Mouse (Mus musculus) CH12.LX (cell line): ENCODE results near the gene Elovl5. TPM values are rescaled to one million over a fixed set of nuclear protein-coding genes. Genes with fewer than 3 reads are reported as not detected.

Experiments used
- DNase-seq: peaks from one replicate; pipeline ENCODE4 v3.0.0-alpha.2; 2013; ENCODE audit errors: extremely low read depth
- H3K27ac ChIP-seq: 2 replicates; pipeline ENCODE4 v1.5.1; 2012; ENCODE audit warnings: low read depth, mild to moderate bottlenecking, control low read depth, moderate library complexity; ENCODE audit not compliant: insufficient read depth
- H3K27me3 ChIP-seq: replicated peaks from 2 replicates; pipeline ENCODE3; 2012; ENCODE audit warnings: inconsistent platforms
- H3K36me3 ChIP-seq, 2 experiments: replicated peaks in 1 of 2; 2 replicates each; pipeline versions ENCODE3 to v1.6.1; 2012; ENCODE audit warnings: inconsistent platforms in 1 of 2, low read length in 1 of 2, mild to moderate bottlenecking in 1 of 2, mixed read lengths in 1 of 2, moderate library complexity in 1 of 2; ENCODE audit not compliant: control insufficient read depth in 1 of 2, insufficient read depth in 1 of 2
- H3K4me1 ChIP-seq, 2 experiments: 2 replicates each; pipeline ENCODE4 v1.6.1; 2012; ENCODE audit warnings: inconsistent platforms in 1 of 2, moderate library complexity in 1 of 2; ENCODE audit not compliant: insufficient read depth in 2 of 2, control insufficient read depth in 1 of 2
- H3K4me2 ChIP-seq: 2 replicates; pipeline ENCODE4 v1.6.1; 2012; ENCODE audit warnings: low read depth, mild to moderate bottlenecking, control low read depth; ENCODE audit not compliant: poor library complexity, insufficient read depth, severe bottlenecking
- H3K4me3 ChIP-seq, 3 experiments: fragments of 150-350 bp in 1 of 3; sonication (generic) in 1 of 3; replicated peaks in 1 of 3; 2 replicates each; pipeline versions ENCODE3 to v1.5.1; 2011 to 2012; ENCODE audit warnings: low read depth in 2 of 3, low read length in 2 of 3, mild to moderate bottlenecking in 2 of 3, moderate library complexity in 2 of 3, control low read depth in 1 of 3, improper control_type of control experiment in 1 of 3, inconsistent platforms in 1 of 3, mixed read lengths in 1 of 3; ENCODE audit not compliant: poor library complexity in 1 of 3
- H3K79me2 ChIP-seq: replicated peaks from 2 replicates; pipeline ENCODE4 v1.6.1; 2012; ENCODE audit warnings: mild to moderate bottlenecking, moderate library complexity; ENCODE audit not compliant: control insufficient read depth, poor library complexity, insufficient read depth, severe bottlenecking; ENCODE audit errors: extremely low read depth
- H3K9ac ChIP-seq: 2 replicates; pipeline ENCODE4 v1.6.1; 2012; ENCODE audit warnings: low read depth, mild to moderate bottlenecking, control low read depth, moderate library complexity; ENCODE audit not compliant: insufficient read depth
- H3K9me3 ChIP-seq: replicated peaks from 2 replicates; pipeline ENCODE3; 2012; ENCODE audit warnings: low read length, inconsistent platforms, mixed read lengths
- BHLHE40 ChIP-seq: IDR thresholded peaks from 2 replicates; pipeline ENCODE4 v1.6.1; 2011; ENCODE audit warnings: mild to moderate bottlenecking, low read depth, low read length, improper control_type of control experiment
- CHD1 ChIP-seq: IDR thresholded peaks from 2 replicates; pipeline ENCODE4 v1.6.1; 2012; ENCODE audit warnings: low read depth, low read length, improper control_type of control experiment, inconsistent platforms
- CTCF ChIP-seq, 2 experiments: IDR thresholded peaks in 1 of 2; conservative IDR thresholded peaks in 1 of 2; 2 replicates each; pipeline ENCODE4 v1.5.1; 2011 to 2012; ENCODE audit warnings: low read depth in 2 of 2, low read length in 2 of 2, improper control_type of control experiment in 1 of 2, inconsistent platforms in 1 of 2, mild to moderate bottlenecking in 1 of 2, moderate library complexity in 1 of 2
- E2F4 ChIP-seq: IDR thresholded peaks from 2 replicates; pipeline ENCODE4 v1.6.1; 2011; ENCODE audit warnings: low read depth, low read length, improper control_type of control experiment; ENCODE audit not compliant: insufficient replicate concordance
- ELF1 ChIP-seq: IDR thresholded peaks from 2 replicates; pipeline ENCODE4 v1.6.1; 2014; ENCODE audit warnings: low read depth, mild to moderate bottlenecking, inconsistent platforms, low read length, improper control_type of control experiment
- EP300 ChIP-seq: IDR thresholded peaks from 2 replicates; pipeline ENCODE4 v1.6.1; 2011; ENCODE audit warnings: low read length, improper control_type of control experiment
- ETS1 ChIP-seq: conservative IDR thresholded peaks from 2 replicates; pipeline ENCODE4 v1.6.1; 2012; ENCODE audit warnings: low read depth, mild to moderate bottlenecking, inconsistent platforms, low read length, improper control_type of control experiment, moderate library complexity
- GABPA ChIP-seq: IDR thresholded peaks from 2 replicates; pipeline ENCODE4 v1.6.1; 2012; ENCODE audit warnings: low read depth, low read length, improper control_type of control experiment, inconsistent platforms; ENCODE audit not compliant: insufficient replicate concordance
- HCFC1 ChIP-seq: IDR thresholded peaks from 2 replicates; pipeline ENCODE4 v1.6.1; 2012; ENCODE audit warnings: low read depth, mild to moderate bottlenecking, inconsistent platforms, low read length, improper control_type of control experiment
- IRF4 ChIP-seq: IDR thresholded peaks from 2 replicates; pipeline ENCODE4 v1.6.1; 2014; ENCODE audit warnings: low read depth, mild to moderate bottlenecking, inconsistent platforms, low read length, improper control_type of control experiment
- JUN ChIP-seq: IDR thresholded peaks from 2 replicates; pipeline ENCODE4 v1.6.1; 2011; ENCODE audit warnings: low read depth, mild to moderate bottlenecking, low read length, improper control_type of control experiment, moderate library complexity; ENCODE audit not compliant: insufficient read depth
- KAT2A ChIP-seq: IDR thresholded peaks from 2 replicates; pipeline ENCODE4 v1.6.1; 2012; ENCODE audit warnings: low read length, improper control_type of control experiment, inconsistent platforms; ENCODE audit not compliant: insufficient replicate concordance
- MAFK ChIP-seq: IDR thresholded peaks from 2 replicates; pipeline ENCODE4 v1.6.1; 2011; ENCODE audit warnings: low read length, improper control_type of control experiment; ENCODE audit not compliant: insufficient replicate concordance
- MAX ChIP-seq: IDR thresholded peaks from 2 replicates; pipeline ENCODE4 v1.6.1; 2011; ENCODE audit warnings: low read length, improper control_type of control experiment
- MAZ ChIP-seq: IDR thresholded peaks from 2 replicates; pipeline ENCODE4 v1.6.1; 2012; ENCODE audit warnings: low read depth, mild to moderate bottlenecking, inconsistent platforms, low read length, improper control_type of control experiment, moderate library complexity
- NELFE ChIP-seq: IDR thresholded peaks from 2 replicates; pipeline ENCODE4 v1.6.1; 2011; ENCODE audit warnings: low read depth, low read length, improper control_type of control experiment
- POLR2A ChIP-seq: IDR thresholded peaks from 2 replicates; pipeline ENCODE4 v1.6.1; 2011; ENCODE audit warnings: low read depth, mild to moderate bottlenecking, improper control_type of control experiment, low read length
- POLR2AphosphoS2 ChIP-seq: IDR thresholded peaks from 2 replicates; pipeline ENCODE4 v1.6.1; 2011; ENCODE audit warnings: low read depth, low read length, improper control_type of control experiment
- SIN3A ChIP-seq: IDR thresholded peaks from 2 replicates; pipeline ENCODE4 v1.6.1; 2012; ENCODE audit warnings: low read length, improper control_type of control experiment, inconsistent platforms
- TBP ChIP-seq: conservative IDR thresholded peaks from 2 replicates; pipeline ENCODE4 v1.6.1; 2011; ENCODE audit warnings: low read depth, low read length, improper control_type of control experiment
- TCF12 ChIP-seq: IDR thresholded peaks from 2 replicates; pipeline ENCODE4 v1.6.1; 2014; ENCODE audit warnings: low read depth, mild to moderate bottlenecking, inconsistent platforms, low read length, improper control_type of control experiment
- UBTF ChIP-seq: IDR thresholded peaks from 2 replicates; pipeline ENCODE4 v1.6.1; 2012; ENCODE audit warnings: low read depth, mild to moderate bottlenecking, inconsistent platforms, low read length, improper control_type of control experiment, moderate library complexity
- dilution Hi-C: fragments of 300-500 bp; cut with MboI; formaldehyde crosslinking; loops from 2 replicates; pipeline ENCODE4 v1.14.3; 2020; ENCODE audit warnings: low sequenced_read_pairs; ENCODE audit not compliant: extremely low pct_unique_long_range_greater_than_20kb, extremely low pct_ligation_motif_present
- in situ Hi-C: fragments of 300-500 bp; cut with MboI; formaldehyde crosslinking; loops from 3 replicates; pipeline ENCODE4 v1.14.3; 2019; ENCODE audit warnings: low sequenced_read_pairs, low pct_ligation_motif_present, low pct_unique_long_range_greater_than_20kb, mixed read lengths
- polyA plus RNA-seq: library from polyadenylated mRNA; unstranded; fragments of >175 nt; gene quantifications from 2 replicates; pipeline ENCODE4 v1.2.1, GENCODE M21; 2012; ENCODE audit warnings: low read depth; ENCODE audit not compliant: insufficient read length
- total RNA-seq, 2 experiments: library from RNA; depleted of rRNA; stranded (reverse); fragments of 300-350 nt in 1 of 2; fragments of >200 nt in 1 of 2; gene quantifications; 2 replicates each; pipeline ENCODE4 v1.2.3; 2012 to 2014

Gene Elovl5
- total and polyA plus RNA-seq, 3 experiments = 44.0 to 122 (median 63.0) TPM

DNA sequence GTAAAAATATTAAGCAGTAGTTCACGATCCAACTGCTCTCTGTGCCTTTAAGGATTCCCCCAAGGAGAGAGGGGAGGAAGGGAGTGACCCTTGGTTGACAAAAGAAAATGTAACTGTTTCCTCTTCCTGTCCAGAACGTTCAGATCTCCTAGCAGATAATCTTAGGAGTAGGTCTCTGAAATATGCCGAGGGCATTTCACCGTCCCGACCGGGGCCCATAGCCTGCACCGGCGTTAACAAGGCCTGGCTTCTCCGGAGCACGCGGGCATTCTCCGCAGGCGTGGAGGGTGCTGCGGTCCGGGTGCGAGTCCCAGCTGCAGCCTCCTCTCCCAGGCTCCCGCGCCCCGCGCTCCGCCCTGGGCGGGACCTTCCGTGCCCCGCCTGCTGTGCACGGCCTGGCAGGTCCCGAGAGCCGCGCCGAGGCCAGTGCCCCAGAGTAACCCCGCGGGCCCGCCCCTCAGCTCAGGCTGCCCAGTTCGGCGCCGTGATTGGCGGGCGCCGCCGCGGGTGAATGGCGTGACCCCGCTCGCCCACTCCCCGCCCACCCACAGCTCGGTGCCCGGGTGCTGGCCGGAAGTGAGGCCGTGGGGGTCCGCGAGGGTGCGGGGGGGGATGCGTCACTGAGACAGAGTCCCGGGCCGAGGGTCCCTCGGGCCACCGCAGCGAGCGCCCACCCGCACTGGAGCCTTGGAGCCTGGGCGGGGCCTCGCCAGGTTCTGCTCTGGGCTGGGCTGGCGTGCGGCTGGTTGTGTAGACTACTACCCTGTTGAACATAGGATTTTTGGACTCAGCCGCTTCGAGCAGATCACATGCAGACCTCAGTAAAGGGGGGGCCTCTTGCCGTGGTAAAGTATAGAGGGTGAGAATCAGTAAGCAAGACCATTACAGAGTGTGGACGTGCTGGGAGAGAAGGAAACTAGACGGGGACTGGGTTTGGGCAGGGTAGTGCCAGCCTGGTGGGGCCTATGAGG, 6.6 kb upstream of the Elovl5 start (continued):
- TF ChIP-seq UBTF = 0 out of 2 replicates have a peak, but pooled peaks have one; percentile 10

DNA sequence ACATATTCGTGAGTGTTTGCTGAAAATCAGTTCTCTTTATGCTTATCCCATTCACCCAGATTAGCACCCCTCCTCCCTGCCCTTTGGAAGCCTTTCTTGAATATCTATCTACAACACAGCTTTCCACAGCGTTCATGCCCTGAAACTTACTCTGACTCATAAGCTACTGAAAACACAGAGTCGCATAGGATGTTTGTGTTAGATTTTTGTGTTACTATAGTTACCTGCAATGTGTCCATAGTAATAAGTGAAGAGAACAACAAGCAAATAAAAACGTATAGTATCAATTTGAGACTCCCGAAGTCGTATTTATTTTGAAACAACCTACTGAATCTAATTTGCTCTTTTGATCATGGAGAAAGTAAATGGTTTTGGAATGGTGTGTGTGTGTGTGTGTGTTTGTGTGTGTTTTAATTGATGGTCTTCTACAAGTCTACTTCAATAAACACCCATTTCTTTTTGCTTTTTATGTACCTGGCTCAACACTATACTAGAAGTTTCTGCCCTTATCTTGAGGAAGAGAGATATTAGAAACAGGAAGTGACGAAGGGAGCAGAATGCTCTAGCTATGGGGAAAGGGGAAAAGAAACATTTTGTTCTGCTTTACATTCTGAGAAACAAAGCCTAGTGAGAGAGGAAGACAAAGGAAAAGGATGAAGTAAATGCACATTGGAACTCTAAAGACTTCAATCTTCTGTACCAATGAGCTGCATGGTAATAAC, 5.5 kb upstream of the Elovl5 start:
- Histone ChIP-seq H3K36me3 (no peaks in the 10 kb centered on the region), H3K4me1 (peaks cover 13 to 52% of the 10 kb centered on the region in 2 experiments), H3K27me3 (no peaks in the 10 kb centered on the region), H3K9me3 (no peaks in the 10 kb centered on the region), H3K4me2 (peak overlapping the region; percentile 68), H3K9ac (peak overlapping the region; percentile 100), H3K79me2 (peaks cover 7% of the 10 kb centered on the region), H3K4me3 (peak overlapping the region; percentile 49 to 98 (median 73)), H3K27ac (peak overlapping the region; percentile 96)
- dilution Hi-C loops = no loop called here
- TF ChIP-seq EP300 = no peak
- TF ChIP-seq IRF4 = peak; percentile 36; the same call in 1 of the 2 replicates
- TF ChIP-seq MAZ = no peak
- peak; percentile 46; the same call in 1 of the 2 replicates for TF ChIP-seq TCF12
- TF ChIP-seq CHD1 = 0 out of 2 replicates have a peak, but pooled peaks have one; percentile 43
- peak; percentile 72; the same call in 1 of the 2 replicates for TF ChIP-seq SIN3A
- TF ChIP-seq POLR2AphosphoS2 = no peak
- no peak for TF ChIP-seq KAT2A
- TF ChIP-seq ELF1 = peak; percentile 70
- peak; percentile 62 for TF ChIP-seq HCFC1
- TF ChIP-seq NELFE = peak; percentile 49; the same call in 1 of the 2 replicates
- no peak for TF ChIP-seq MAX
- TF ChIP-seq ETS1 = 0 out of 2 replicates have a peak, but pooled peaks have one; percentile 14
- peak; percentile 49; the same call in 1 of the 2 replicates for TF ChIP-seq POLR2A
- no peak for TF ChIP-seq JUN
- TF ChIP-seq TBP = peak; percentile 84
- no peak for TF ChIP-seq MAFK
- no peak for TF ChIP-seq E2F4
- no peak for TF ChIP-seq UBTF
- no peak for TF ChIP-seq GABPA
- no peak for TF ChIP-seq BHLHE40
- TF ChIP-seq CTCF (conservative IDR thresholded peaks at IDR 0.05 in 1 of 2, IDR thresholded peaks at IDR 0.05 in 1 of 2; ENCODE audit: low read depth in 2 of 2, low read length in 2 of 2) = no peak
- DNase-seq = no peak
- in situ Hi-C loops = loop anchor here (5.0 kb wide), 1 partner anchor 84 kb away; no protein-coding TSS in a partner anchor
